Mouse (Mus musculus): ENCODE results near the gene A830031A19Rik.
A peak's percentile ranks its signal among the peaks of the same experiment; 100 is the strongest.

Gene A830031A19Rik

DNA sequence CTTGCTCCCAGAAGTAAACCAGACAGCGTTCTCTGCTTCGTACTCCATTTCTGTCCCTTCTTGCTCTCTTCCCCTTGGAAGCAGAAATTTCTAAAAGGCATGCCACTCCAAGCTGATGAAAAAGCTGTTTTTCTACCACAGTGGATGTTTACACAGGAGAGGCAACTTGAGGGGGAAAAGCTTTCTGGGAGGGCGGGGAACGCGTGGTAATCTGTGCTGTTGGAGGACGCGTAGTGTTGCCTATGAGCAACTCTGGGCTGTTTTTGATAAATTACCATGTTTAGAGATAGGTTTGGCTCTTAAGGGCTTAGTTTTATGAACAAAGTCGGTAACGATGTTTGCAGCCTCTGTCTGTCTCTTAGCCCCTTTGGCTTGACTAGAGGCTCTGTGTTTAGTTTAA is 20.4 kb upstream of the A830031A19Rik start:
- DNase-seq = no peak

DNA sequence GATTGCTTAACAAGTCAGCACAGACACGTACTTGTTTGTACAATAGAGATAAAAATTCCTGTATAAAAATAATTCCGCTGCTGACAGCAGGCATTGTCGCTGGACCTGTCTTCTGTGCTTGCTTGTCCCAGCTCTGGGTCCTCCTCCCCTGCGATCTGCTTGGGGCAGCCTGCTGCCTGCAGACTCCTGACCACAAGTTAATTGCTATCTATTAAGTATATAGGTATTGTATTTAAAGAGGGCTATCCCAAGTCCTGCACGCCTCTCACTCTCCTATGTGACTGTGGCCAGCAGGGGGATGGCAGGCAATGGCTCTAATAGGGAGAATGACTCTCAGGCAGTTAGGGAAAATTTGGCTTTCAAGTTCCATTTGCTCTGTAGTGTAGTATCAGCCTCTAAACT is 19.2 kb upstream of the A830031A19Rik start:
- DNase-seq = no peak

DNA sequence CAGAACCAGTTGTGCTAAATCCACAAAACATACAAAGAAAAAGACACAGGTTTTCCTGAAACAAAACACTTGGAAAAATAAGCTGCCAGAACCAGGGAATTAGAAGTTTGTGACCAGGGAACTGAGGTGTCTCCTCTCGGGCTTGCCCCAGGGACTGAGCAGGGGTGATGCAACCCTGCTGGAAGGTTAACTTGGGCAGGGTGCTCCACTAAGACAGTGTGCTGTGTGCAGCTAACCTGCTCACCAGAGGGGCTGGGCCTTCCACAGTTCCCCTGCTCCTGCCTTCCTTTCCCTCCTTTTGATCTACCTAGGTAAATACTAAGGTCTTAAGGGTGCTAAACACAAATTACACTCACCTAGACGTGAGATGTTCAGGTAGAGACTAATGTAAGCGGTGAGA is 17.8 kb upstream of the A830031A19Rik start:
- DNase-seq = no peak

DNA sequence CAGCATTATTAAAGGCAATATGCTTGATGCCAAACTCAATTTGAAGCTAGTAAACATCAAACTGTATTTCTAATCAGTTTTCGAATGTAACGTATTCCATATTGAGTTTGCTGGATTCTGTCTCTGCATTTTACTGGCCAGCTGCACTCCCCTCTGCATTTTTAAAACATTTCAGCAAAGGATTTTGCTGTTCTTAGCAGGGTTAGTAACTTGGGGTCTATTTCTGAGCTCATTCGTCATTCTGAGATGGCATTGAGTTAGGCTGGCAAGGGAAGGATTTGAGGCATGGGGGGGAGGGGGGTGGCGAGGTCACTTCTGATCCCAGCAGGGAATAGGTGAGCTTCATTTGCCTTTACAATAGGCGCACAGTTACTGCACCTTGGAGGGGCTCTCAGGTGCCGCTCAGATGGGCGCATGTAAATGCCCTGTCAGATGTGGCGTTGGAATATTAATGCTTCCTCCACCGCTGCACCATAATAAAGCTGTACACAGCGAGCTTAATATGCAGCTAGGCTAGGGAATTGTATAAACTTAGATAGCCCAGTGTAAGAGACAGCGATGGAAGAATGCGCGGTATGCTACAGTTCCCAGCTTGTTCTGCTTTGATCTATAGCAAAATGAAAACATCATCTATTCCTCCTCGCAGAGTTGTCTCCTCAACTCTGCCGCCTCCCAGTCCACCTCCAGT is 16.7 kb upstream of the A830031A19Rik start:
- DNase-seq = no peak

DNA sequence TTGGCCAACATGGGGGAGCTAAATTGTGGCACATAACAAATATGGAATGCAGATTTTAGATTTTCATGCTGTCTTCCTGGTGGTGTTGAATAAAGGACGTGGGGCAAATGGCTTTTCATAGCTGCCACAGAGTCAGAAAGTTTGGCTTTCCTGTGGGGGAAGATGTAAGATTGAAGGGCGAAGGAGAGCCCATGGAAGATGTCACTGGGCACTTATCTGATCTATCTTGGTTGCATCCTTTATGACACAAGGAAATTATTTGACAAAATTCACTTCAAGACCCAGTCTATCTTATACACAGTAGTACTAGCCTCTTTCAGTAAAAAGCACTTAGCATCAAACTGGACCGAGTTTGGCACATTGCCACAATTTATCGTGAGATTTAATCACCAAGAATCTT is 15.6 kb upstream of the A830031A19Rik start:
- DNase-seq = no peak

DNA sequence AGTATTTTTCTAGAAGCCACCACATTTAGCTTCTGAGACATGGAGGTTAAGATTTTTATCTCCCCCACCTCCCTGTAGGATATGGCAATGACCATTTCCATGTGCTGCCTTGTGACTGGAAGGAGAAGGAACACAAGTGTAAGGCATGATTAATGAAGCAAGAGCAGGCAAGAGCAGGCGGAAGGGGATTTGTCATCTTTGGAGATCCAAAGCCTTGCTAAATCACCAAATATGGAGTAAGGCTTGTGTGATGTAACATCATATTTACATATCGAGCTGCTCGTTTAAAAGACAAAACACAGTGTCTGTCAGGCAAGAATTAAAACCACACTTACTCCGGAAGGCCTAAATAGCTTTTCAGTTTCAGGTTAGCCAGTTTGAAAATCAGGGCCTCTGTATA is 12.2 kb upstream of the A830031A19Rik start:
- no peak for DNase-seq

DNA sequence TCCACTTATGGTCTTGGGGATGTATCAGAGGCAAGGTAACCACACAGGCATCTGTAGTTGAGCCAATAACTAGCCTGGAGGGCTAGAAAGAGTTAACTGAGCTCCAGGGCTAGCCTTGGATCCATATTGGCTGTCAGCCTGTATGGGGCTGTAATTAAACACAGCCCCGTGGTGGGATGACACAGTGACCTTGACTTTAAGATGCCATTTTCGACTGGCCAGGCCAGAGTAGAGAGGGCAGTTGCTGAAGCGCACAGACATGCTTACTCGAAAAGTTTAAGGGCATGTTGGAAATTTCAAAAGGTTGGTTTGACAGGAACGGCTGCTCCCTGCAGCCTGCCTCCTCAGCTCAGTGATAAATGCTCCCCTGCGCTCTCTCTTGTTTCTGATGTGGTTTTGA is 11.1 kb upstream of the A830031A19Rik start:
- no peak for DNase-seq

DNA sequence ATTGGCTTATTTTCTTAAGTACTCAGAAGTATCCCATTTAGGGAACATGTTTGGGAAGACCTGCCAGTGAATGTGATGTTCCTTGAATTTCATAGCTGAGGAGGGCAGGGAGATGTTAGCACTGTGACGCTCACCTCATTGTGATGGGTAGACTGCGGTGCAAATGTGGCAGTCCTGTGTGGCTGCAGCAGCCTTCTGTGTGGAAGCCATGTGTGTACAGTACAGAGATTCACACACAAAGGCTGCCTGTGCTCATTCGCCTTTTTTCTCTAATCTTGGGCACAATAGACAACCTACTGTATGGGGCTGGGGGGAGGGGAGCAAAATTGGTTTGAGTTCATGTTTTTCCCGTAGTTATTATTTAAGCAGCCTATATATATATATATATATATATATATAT is 9.7 kb upstream of the A830031A19Rik start:
- DNase-seq = no peak

DNA sequence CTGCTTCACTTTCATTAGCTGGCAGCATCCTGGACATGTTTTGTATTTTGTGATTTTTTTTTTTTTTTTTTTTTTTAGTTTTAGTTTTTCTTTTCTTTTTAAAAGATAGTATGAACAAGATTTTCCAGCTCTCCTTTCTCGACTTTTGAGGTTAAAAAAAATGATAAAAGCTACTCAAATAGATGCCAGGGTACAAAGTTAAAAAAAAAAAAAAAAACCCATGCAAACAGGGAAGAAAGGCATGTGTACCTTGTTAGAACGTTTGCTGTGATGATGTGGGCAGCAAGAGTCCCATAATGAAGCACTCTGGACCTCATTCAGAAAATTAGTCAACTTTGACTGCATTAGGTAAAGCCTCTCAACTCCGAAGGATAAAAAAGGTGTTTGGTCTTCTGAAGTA is 9.2 kb upstream of the A830031A19Rik start:
- DNase-seq = no peak

DNA sequence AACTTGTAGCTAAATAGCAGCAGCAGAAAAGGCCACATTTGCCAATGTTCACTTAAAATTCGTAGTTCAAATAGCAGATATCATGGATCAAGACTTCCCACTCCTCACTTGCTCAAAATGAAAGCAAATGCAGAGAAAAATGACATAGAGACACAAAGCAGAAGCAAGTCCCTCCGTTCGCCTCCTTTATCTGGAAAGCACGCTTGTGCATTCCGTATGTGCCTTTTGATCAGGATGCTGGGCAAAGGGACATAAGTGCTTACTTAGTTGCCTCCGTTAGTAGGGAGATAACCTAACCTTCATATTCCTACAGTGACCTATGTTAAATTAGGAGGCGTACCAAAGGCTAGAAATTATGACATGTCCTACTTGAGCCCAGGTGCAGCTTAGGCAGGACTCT is 8.6 kb upstream of the A830031A19Rik start:
- DNase-seq = no peak

DNA sequence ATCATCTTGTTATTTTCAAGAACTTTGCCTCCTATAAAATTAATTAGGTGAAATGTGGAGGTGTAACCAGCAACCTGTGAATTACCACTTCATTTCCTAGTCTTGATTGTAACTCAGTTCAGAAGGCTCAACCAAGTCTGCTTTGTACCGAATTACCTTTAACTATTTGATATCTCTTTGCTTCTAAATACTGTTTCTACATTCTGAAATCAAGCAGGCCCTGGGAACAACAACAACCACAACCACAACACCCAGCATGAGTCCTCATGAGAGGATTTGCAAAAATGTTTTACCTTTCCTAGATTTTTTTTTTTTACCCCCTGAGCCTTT is 8.2 kb upstream of the A830031A19Rik start:
- DNase-seq = no peak

DNA sequence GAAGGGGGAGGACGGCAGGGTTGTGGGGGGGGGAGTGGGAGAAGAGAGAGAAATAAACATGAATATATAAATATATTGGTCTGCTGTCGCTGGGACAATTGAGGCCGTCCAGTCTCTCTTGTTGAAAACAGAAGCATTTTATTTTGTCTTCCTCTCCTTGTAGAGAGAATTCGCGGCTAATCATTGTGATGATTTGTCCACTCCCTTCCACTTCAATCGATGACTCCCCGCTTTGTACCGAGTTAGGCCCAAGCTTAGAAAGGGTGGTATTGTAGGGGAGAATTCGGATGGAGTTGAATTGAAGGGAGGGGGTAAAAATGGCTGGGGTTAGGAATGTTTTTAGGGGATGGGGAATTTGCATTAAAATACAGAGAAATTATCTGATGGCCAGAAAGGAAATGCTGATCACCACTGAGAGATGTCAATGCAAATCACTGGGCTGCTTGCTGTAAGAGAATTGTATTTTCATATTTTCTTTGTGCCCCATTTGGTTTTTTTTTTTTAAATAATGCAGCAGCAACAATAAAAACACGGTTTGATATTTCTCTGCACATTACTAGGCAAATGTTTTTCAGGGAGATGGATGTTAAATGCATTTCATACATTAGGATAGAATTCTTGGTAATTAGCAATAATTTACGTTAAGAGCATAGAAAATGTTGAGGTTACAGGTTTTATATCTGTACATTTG is 7.7 kb upstream of the A830031A19Rik start:
- no peak for DNase-seq

DNA sequence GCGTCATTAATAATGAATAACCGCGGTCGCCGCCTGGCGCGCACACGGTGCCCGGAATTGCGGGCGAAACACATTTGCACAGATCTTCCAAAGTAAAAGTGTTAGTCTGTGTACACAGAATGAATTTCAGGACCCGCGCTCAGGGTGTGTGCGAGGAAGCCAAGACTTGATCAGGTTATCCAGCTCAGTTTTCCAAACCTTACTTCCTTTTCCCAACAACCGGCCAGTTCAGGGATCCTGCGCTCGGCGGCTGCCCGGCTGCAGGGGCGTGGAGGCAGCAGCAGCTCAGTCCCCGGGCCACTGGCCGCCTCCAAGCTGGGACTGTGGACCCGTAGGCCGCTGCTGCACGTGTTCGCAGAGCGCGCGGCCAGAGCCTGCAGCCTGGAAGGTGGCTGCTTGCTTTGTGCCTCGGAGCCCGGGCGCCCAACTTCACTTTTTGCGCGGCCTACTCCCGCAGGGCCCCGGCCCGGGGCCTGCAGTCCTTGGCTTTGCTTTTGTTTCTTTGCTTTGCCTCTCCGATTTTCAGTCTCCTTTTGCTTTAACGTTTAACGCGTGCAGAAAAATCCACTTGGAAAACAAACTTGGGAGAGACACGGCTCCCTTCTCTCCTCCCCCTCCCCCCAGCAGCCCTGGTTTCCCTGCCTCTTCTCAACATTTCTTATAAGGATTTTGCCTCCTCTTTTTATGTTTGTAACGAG is 7.0 kb upstream of the A830031A19Rik start:
- peak; percentile 48 to 55 for DNase-seq

DNA sequence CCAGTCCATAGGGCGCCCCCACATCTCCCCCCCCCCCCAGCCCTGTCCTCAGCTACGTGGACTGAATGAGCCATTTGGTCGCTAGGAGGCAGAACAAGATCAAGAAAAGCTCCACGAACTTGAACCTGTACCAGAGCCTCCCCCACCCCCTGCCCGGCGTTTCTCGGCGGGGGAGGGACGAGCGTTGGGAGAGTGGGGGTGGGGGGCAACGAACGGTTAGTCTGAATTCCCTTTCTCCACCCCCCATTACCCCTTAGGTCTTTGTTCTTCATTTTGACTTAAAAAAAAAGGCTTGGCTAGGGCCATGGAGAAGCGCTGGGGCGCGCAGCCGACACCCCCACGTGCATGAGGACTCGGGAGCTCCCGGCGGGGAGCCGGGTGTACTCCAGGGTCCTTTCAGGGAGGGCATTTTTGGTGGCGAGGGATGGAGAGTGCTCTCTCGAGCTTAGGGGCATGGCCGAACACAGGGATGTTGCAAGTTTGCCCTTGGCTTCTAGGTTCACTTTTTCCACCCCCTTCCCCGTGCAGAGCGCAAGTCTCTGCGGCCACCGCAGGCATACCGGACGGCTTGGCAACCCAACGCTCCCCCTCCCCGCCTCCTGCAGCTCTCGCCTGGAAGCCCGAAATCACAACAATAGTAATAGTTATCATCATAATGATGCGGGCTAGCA is 6.3 kb upstream of the A830031A19Rik start:
- peak; percentile 70 to 75 for DNase-seq

DNA sequence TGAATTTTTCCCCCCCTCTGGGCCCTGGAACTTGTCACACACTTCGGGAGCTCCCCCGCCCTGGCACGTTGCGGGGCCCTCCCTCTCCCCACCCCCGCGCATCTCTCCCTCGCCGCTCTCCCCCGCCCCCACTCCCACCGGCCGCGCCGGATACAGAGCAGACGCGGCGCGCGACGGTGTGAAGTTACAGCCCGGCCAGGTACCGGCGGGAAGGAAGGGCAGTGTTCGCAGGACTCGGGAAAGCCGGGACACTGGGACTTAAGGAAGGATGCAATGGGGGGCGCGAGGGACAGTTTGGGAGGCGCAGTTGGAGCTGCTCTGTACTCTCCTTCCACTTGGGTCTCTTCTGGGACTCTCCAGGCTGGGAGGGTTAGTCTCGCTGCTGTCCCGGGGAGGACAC is 5.7 kb upstream of the A830031A19Rik start:
- DNase-seq = peak; percentile 66 to 73

DNA sequence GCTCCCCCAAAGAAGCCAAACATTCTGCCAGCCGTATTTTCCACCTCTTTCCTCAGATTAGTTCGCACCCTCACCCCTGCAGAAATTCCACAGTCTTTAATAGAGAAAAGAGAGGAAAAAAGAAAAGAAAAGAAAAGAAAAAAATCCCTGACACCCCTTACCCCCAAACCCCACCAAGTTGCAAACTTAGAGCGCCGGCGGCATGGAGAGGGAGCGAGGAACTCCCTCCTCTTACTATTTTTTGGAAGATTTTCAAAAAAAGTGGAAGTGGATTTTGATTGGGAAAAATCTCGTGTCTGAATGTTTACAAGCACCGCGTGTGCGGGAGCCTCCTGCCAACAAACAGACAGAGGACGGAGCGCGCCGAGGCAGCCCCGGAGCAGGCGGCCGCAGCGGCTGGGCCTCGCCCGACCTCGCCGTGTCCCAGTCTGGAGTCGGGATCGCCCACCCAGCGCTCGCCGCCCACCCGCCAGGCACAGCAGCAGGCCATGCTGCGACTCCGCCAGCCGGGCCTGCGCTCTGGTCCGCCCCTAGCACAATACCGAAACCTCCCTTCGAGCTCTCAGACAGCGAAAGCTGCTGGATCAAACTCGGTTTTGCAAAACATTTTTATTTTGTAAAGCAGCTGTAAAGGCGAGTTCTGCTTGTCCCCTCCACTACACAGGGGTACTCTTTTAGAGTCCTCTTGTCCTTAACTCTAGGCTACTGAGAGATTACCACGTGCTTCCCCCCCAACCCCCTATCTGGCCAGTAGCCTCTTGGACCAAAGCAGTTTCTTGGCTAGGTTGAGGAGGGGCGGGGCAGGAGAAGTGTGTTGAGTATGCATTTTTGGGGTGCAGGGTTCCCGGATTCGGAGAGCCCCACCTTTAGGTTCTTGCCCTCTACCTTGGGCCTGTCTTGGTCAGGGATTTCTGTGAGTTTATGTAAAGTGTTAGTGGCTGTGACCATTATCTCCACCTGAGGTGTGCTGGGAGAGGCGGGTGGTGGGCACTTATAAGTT is 4.8 kb upstream of the A830031A19Rik start:
- peak; percentile 40 to 54 for DNase-seq

DNA sequence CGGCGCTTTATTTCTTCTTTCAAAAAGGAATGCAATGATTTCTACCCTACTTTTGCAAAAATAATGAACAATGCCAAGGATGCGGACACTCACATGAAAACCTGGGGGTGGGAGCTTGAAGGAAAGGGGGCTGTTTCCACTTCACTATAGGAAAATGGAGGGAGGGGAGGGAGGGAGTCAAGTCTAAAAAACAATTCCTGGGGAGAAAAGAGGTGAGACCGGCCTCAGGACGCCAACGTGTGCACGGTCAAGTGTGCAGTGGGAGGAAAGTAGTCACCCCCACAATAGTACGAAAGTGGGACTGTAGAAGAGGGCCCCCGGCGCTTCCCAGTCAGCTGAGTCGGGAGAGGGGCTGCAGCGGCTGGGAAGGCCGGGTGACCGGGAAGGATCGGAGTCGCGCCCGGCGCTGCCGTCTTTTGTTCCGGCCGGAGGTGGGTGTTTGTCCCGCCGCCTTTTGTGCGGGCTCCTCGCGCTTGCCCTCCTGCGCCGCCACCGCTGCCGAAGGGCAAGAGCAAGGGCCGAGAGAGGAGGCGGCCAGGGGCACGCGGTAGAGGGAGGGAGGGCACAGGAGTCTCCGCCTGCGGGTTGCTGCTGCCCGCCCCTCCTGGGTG is 4.0 kb upstream of the A830031A19Rik start:
- DNase-seq = peak; percentile 63 to 68

DNA sequence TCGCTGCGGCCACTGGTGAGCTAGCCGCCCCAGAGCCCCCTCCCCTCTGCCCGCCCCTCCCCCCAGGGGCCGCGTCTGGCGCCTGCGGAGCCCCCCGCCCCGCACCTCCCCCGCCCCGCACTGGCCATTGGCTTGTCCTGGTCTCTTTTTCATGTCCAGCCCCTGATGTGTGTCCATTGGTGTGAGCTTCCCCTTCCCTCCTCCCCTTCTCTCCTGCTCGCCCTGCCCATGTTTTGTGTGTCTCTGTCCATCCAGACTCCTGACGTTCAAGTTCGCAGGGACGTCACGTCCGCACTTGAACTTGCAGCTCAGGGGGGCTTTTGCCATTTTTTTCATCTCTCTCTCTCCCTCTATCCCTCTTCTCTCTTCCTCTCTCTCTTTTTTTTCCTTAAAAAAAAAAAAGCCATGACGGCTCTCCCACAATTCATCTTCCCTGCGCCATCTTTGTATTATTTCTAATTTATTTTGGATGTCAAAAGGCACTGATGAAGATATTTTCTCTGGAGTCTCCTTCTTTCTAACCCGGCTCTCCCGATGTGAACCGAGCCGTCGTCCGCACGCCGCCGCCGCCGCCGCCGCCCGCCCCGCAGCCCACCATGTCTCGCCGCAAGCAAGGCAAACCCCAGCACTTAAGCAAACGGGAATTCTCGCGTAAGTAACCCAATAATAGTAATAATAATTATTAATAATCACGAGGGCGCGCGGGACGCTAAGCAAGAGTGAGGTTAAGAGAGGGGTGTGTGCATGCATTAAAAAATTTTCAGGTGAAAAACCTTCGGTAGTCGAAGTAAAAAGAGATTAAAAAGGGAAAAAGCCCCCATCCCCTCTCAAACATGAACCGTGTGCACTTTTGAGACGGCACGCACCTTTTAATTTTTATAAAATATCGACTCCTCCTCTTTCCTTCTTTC is 3.2 kb upstream of the A830031A19Rik start, which contains the start of gene Bcl11a:
Gene Bcl11a, plus strand, starts transcription at position 262 of the 911 bp plus-strand sequence.
- DNase-seq = peak; percentile 46 to 50

DNA sequence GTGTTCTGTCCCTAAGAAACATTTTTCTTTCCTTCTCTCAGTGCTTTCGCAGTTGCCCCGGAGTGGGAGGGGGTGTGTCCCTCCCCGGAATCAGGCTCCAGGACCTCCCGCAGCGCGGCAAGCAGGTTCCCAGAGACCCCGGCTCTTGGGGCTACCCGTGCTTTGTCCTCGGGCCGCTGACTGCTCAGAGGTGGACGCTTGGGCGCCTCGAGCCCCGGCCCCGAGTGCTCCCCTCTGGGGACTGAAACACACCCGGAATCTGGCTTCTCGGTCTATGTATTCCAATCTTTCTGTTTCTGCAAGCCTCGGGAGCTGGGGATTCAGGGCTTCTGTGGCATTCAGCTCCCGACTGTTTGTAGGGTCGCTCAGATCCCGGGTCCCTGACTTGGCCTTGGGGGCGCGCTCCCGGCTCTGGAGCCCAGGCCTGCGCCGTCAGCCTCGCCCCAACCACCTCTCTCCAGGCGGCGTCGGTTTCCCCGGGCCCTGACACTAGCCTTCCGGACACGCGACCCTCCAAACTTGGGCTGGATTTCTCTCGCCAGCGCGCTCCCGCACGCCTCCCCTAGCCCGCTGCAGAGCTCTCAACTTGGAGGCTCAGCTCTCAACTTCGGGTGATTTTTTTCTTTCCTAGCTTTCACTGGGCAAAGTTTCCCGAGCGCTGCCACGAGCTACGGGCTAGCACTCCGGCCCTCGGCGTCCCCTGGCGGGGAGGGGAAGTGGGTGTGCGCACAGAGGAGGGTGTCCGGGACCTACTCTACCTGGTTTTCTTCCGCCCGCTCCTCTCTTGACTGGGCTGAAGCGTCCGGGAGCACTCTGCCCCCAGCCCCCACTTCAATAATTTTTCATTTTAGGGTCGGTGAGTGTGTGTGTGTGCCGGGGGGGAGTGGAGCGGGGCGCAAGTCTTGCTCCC is 2.2 kb upstream of the A830031A19Rik start:
- peak; percentile 74 for DNase-seq

All from spleen, adult 18-20 months (tissue).